Mouse (Mus musculus) 3134 (cell line): ENCODE results near the gene Zfand2a.
A peak's percentile ranks its signal among the peaks of the same experiment; 100 is the strongest.

Experiments used
- DNase-seq: peaks from one replicate; pipeline ENCODE4 v3.0.0-alpha.2; 2011; ENCODE audit warnings: low spot score; ENCODE audit not compliant: insufficient read length; ENCODE audit errors: extremely low read depth

Gene Zfand2a

DNA sequence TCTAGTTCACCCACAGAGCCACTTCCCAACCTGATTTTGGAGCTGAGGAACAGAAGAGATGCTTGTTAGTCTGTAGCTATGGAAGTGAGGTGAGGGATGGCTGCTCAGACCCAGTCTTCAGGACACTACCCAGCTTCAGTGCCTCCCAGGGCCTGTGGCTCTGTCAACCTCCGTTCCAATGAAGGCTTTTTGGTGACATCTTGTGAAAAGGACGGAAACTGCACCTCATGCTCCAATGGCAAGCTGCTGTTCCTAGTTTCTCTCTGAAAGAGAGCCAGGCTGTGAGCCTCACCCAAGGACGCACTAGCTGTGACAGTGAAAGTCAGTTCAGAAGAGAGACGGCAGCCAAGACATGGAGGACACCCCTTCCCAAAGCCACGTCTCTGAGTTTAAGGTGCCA lies 16.4 kb downstream of the Zfand2a start:
- no peak for DNase-seq

GRCm38 (mm10) chr5:139466801-139467200 lies 17.5 kb downstream of the Zfand2a start:
- no peak for DNase-seq

DNA sequence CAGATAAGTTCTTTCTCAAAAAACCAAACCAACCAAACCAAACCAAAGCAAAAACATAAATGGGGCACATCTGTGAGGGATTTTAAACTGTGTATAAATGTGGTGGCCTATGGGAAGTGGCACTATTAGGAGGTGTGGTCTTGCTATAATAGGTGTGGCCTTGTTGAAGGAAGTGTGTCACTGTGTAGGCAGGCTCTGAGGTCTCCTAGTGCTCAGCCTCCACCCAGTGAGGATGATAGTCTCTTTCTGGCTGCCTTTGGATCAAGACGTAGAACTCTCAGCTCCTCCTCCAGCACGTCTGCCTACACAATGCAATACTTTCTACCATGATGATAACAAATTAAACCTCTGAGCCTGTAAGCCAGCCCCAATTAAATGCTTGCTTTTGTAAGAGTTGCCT lies 18.0 kb downstream of the Zfand2a start:
- DNase-seq: no peak

- no peak for DNase-seq
Observed at GRCm38 (mm10) chr5:139464874-139465273, 19.5 kb downstream of the Zfand2a start.

GRCm38 (mm10) chr5:139460384-139461067 lies 23.8 kb downstream of the Zfand2a start, which contains the start of gene 3110082I17Rik:
Gene 3110082I17Rik, minus strand, starts transcription at chr5:139460527.
- DNase-seq: peak; percentile 95

GRCm38 (mm10) chr5:139459938-139460337 lies 24.4 kb downstream of the Zfand2a start:
- no peak for DNase-seq

DNA sequence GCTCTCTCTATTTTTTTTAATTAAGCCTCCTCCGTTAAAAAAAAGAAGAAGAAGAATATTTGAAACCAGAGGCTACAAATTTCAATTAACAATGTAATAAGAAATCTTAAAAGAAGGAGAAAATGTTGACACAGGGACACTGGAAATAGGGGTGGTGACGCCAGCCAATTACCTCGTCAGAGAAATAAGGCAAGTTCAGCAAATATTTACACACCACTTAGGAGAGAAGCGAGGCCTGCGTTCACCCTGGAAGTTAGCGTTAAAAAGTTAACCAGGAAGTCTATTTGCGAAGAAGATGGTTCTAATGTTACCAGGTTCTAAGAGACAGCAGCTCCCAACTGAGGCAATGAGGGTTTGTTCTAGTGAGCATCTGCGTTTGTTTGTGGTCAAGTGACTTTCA lies 27.1 kb downstream of the Zfand2a start:
- DNase-seq: no peak

DNA sequence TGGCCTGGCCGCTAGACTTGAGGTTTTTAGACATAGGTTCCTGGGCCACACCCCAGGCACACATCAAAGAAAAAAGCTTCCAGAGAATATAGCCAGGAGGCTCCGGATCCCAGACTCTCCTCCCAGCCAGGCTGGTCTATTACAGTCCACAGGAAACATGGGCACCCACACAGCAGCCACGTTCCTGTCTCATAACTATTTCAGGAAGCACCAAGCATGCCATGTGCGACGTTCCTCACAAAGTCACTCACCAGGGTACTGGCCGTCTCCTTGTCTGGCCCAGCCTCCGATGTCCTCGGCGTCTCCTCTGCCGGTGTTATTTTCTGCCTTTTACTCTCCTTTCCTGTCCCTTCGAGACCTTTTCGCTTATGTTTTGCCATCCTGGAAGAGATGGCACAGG lies 29.2 kb downstream of the Zfand2a start:
- no peak for DNase-seq

- DNase-seq: no peak
Observed at GRCm38 (mm10) chr5:139453031-139453430, 31.3 kb downstream of the Zfand2a start.

DNA sequence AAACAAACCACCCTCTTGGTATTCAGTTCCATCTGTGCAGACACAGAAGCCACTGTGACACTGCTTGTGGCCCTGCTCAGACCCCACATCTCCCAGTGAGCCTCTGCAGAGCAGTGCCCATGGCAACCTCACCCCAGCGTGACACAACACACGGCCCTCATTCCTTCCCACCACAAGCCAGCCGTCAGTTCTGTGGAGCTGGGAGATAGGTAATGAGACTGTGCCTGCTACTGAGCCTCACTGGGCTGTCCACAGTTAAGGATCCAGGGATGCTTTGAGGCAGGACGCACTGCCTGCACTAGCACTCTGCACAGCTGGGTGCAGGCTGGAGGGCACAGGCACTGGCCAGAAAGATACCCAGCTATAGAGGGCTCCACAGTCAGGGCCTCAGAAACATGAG lies 34.4 kb downstream of the Zfand2a start:
- DNase-seq: peak; percentile 41

DNA sequence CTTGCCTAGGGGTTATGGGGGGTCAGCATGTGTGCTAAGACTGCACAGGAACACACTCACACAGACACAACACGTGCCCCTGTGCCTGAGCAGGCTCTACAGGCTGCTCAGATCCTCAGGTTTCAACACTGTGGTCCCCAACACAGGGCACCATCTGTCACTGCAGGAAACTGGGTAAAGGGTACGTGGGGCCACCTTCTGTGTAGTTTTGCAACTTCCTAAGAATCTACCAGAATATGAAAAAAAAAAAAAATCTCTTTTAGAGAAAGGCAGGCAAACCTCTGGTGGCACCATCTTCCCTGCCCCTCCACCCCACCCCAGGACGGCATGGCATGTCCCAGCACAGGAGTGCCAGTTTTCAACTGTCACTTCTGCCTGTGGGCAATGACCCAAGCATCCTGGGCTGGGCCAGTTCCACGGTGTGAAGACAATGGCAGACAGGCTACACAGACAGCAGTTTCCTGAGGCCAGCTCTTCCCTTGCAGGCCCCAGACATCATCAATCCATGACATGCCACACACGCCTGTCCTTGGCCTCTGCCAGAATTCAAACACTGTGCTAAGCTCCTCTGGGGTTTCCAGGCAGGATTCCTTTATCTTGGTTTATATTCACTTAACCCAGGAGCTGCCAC lies 35.1 kb downstream of the Zfand2a start:
- DNase-seq: no peak

DNA sequence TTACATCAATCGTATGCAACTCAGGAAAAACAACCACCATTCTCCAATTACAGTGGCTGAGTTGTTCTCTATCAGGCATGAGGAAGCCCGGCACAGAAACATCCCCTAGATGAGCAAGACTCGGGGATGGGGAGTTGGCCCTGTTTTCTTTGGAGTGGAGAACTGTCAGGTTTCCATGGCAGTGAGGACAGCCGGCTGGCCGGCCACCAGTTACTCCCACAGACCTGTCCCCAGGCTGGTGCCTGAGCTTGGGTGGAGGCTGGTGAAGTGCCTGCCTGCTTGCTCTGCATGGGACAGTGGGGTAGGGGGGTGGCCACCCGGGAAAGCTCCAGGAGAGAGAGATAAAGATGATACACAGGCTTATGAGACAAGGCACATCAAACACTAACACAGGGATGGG lies 36.3 kb downstream of the Zfand2a start:
- DNase-seq: no peak

- no peak for DNase-seq
Observed at GRCm38 (mm10) chr5:139445258-139445657, 39.1 kb downstream of the Zfand2a start.

GRCm38 (mm10) chr5:139442962-139443361 lies 41.4 kb downstream of the Zfand2a start:
- DNase-seq: no peak

- DNase-seq: no peak
Observed at GRCm38 (mm10) chr5:139442428-139442827, 41.9 kb downstream of the Zfand2a start.

DNA sequence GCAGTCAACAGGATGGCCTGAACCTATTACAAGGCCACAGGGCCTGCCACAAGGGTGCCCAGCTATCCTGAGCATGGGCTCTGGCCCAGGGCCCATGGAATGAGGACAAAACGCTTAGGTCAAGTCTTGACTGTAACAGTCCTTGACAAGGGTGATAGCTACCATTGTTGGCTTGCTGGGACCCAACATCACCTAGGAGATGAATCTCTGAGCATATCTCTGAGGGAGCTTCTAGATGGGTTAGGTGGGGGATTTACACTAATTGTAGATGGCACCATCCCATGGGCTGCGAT lies 42.7 kb downstream of the Zfand2a start:
- DNase-seq: no peak

DNA sequence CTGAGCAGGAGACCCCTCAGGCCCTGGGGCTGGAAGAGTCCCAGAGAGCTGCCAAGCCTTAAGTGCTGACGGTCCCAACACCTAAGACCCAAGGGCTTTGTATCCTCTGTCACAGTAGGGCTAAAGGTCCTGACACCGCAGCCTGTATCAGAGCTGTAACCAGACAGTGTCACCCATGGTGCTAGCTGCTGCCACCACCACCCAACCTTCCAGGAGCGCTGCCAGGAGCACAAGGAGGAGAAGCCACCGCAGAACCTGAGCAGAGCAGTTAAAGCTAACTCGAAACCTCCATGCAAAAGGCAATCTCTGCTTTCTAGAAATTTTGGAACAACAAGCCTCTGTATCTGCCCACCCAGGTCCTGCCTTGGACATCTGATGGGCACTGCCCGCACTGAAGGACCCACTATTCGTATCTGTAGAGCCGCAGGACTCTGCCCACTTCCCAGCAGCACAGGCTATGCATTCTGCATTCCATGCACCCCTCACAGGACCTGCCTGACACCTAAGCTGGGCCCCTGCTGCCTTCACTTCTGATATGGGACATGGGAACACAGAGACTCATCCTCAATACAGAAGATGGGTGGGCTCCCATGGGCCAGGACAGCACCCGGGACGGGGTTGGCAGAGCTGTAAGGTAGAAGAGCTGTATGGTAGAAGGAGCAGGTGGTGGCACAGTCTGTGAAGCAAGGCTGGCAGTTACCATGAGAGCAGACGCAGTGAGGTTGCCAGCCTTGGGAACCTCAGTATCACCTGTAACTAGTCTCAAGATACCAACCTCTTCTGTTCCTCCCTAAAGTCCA lies 43.2 kb downstream of the Zfand2a start:
- no peak for DNase-seq

- DNase-seq: no peak
Observed at GRCm38 (mm10) chr5:139440451-139440850, 43.9 kb downstream of the Zfand2a start.

DNA sequence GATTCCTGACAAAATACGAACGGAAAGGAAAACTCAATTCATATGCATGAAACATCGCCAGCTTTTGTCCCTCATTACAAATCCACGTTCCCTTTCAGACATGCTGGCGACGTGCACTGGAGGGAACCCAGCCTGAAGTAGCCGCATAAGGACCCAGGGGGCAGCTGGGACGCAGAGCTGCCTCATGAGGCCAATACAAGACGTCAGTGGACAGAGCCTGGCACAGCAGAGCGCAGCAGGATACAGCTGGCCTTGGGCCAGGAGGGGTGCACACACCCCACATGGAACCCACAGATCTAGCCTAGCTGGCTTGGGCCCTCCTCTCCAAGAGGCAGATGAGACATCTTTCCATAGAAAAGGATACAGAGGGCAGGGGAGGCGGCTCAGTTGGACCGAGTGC lies 45.9 kb downstream of the Zfand2a start:
- DNase-seq: no peak

GRCm38 (mm10) chr5:139437769-139438168 lies 46.6 kb downstream of the Zfand2a start:
- no peak for DNase-seq

DNA sequence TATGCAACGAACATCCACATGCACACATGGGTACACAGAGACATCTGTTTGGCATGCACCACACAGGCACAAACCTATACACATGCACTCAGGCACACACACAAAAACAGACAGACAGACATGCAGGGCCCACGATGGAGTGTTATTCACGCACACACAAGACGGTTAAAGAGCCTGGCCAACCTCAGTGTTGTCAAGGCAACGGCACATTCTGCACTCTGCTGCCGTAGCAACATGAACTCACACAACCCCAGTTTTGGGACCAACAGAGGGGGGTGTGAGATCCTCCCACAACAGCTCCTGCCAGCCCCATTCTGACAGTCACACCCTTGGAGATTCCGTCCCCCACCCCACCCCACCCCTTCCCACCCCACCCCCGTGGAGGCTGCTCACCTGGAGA lies 49.4 kb downstream of the Zfand2a start:
- DNase-seq: no peak
